Mouse (Mus musculus) right cerebral cortex, adult 18-20 months (tissue): ENCODE results near the gene Vmn2r11.
"Not testable (repeated sequence)": the region's sequence is repeated elsewhere in the genome, so short reads cannot be mapped to it uniquely, and the experiment has no call there.

ENCODE experiments used
- DNase-seq: peaks from one replicate; pipeline ENCODE4 v3.0.0; 2022; ENCODE audit warnings: mixed read lengths

The Vmn2r11 gene

GRCm38 (mm10) chr5:109059469-109059868, at the start of gene Vmn2r11:
Gene Vmn2r11, minus strand, starts transcription at chr5:109059569.
- DNase-seq = not testable (repeated sequence)

DNA sequence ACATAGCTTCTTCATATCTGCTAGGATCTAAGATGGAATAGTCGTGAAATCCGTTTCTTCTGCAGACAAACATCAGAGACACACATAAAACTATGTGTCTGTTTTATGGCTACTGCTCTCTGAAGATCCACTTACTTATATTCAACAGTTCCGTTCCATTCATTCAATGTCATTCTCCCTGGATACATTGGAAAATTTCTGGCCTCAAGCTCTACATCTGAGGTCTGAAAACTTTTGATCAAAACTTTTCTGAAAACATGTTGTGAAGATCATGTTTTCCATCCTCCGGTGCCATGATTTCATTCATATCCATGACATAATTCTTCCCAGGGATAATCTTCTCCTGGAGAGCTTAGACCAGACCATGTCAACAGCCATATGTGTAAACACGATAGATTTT, 38.5 kb upstream of the Vmn2r11 start, which contains the start of gene Vmn2r12:
Gene Vmn2r12 (minus strand): TSS at position 101 of the 400 bp plus-strand sequence.
- not testable (repeated sequence) for DNase-seq

GRCm38 (mm10) chr5:109096482-109096881, 37.1 kb upstream of the Vmn2r11 start:
- not testable (repeated sequence) for DNase-seq

- not testable (repeated sequence) for DNase-seq
These were observed 12.6 kb upstream of the Vmn2r11 start for GRCm38 (mm10) chr5:109072016-109072415.

DNA sequence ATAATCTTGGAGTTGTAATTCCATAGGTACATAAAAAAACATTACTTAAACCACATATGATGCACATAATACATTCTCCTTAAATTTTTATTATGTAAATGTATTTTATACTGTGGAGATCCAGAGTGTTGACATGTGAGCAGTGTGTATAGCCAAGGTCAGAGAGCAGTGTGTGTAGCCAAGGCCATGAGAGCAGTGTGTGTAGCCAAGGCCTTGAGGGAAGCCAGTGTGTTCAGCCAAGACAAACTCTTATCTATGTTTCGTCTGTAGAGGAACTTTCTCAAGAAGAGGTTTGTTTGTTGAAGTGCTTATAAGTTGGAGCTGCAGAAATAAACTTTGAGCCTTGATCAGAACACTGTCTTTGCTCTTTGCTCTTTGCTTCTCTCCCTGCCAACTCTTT, 4.1 kb downstream of the Vmn2r11 start:
- DNase-seq = no peak

GRCm38 (mm10) chr5:109032591-109032990, 26.8 kb downstream of the Vmn2r11 start:
- no peak for DNase-seq

DNA sequence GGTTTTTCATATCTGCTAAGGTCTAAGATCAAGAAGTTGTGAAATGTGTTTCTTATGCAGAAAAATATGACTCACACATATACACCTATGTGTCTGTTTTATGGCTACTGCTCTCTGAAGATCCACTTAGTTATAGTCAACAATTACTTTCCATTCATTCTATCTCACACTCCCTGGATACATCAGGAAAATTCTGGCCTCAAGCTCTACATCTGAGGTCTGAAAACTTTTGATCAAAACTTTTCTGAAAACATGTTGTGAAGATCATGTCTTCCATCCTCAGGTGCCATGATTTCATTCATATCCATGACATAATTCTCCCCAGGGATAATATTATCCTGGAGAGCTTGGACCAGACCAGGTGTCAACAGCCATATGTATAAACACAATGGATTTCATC, 52.9 kb downstream of the Vmn2r11 start, which contains the start of gene Vmn2r10:
Gene Vmn2r10 (minus strand): TSS at position 101 of the 400 bp plus-strand sequence.
- DNase-seq = not testable (repeated sequence)
